Mouse (Mus musculus): Measurements from ENCODE around the gene Galnt10. TPM values are rescaled to one million over a fixed set of nuclear protein-coding genes. Genes with fewer than 3 reads are reported as not detected.
A peak's percentile ranks its signal among the peaks of the same experiment; 100 is the strongest.

Gene Galnt10
- polyA plus RNA-seq, 1 experiment, result 27.2 TPM

DNA sequence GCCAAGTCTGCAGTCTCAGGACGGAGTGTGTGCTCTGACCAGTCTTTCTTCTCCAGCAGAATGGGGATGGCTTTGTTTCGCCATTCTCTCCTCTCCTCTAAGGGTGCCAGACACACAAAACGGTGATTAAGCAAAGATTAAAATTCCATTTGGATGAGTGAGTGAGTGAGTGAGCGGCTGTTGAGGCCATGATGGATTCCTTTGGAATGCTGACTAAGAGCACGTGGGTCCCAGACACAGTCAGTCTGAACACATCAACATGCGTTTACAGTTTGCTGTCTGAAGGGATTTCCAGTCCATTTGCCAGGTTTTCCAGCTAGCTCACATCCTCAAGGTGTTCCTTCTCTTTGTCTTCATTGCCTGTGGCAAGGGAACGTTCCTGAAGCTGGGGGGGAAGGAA lies 74.4 kb downstream of the Galnt10 start:
- Histone ChIP-seq H3K4me2 (ENCODE audit: low read depth) (peak overlapping the region; percentile 7), H3K36me3 (ENCODE audit: control insufficient read depth, insufficient read depth) (no peaks in the 10 kb centered on the region), H3K79me2 (ENCODE audit: control insufficient read depth, insufficient read depth) (no peaks in the 10 kb centered on the region), H3ac (ENCODE audit: control insufficient read depth, insufficient read length) (no peak overlapping the region), H3K27me3 (ENCODE audit: control insufficient read depth, insufficient read depth, insufficient read length) (no peaks in the 10 kb centered on the region), H3K4me3 (no peak overlapping the region)
- TF ChIP-seq USF1 (IDR thresholded peaks at IDR 0.05; ENCODE audit: low read depth) (peak; percentile 62), E2F4 (IDR thresholded peaks at IDR 0.05; ENCODE audit: insufficient read depth) (no peak), SRF (IDR thresholded peaks at IDR 0.05; ENCODE audit: control insufficient read depth, insufficient read length, low read depth) (no peak), REST (IDR thresholded peaks at IDR 0.05; ENCODE audit: insufficient read depth, insufficient read length) (no peak), POLR2AphosphoS2 (IDR thresholded peaks at IDR 0.05; ENCODE audit: insufficient read length, low read depth) (no peak), MAX (IDR thresholded peaks at IDR 0.05; ENCODE audit: low read depth) (peak; percentile 44), MYOD1 (IDR thresholded peaks at IDR 0.05; ENCODE audit: control insufficient read depth in 1 of 3, insufficient read length in 2 of 3, low read depth in 2 of 3) (peak in 2 of 3 experiments; percentile 46), MYOG (IDR thresholded peaks at IDR 0.05; ENCODE audit: control insufficient read depth in 1 of 3, insufficient read depth in 1 of 3, insufficient read length in 2 of 3, low read depth in 2 of 3) (peak in 1 of 3 experiments; percentile 21)

DNA sequence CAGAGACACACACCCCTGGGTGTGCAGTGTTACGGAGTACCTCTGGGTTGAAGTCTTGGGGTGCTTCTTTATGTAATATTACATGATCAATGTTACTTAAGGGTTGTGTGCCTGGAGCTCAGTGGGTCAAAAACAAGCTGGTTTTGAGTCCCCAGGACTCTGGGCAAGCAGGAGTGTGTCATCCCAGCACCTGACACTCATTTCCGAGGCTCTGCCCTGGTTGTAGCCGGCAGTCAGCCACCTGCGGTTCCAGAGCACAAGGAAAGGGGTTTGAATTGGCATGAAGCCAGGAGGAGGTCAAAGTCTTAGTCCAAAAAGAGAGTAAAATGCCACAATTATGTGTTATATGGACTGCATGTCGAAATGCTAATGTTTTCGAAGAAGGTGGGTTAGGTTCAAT lies 74.8 kb downstream of the Galnt10 start:
- TF ChIP-seq CEBPB (IDR thresholded peaks at IDR 0.05; ENCODE audit: insufficient read depth, poor library complexity, severe bottlenecking), result no peak
- no peak for TF ChIP-seq USF1 (IDR thresholded peaks at IDR 0.05; ENCODE audit: low read depth)
- no peak for TF ChIP-seq POLR2A (IDR thresholded peaks at IDR 0.05; ENCODE audit: insufficient read length, low read depth)
- TF ChIP-seq SRF (IDR thresholded peaks at IDR 0.05; ENCODE audit: control insufficient read depth, insufficient read length, low read depth), result no peak
- TF ChIP-seq MYOG (IDR thresholded peaks at IDR 0.05; ENCODE audit: control insufficient read depth in 1 of 3, insufficient read depth in 1 of 3, insufficient read length in 2 of 3, low read depth in 2 of 3), result no peak
- no peak for TF ChIP-seq E2F4 (IDR thresholded peaks at IDR 0.05; ENCODE audit: insufficient read depth)
- no peak for TF ChIP-seq POLR2AphosphoS2 (IDR thresholded peaks at IDR 0.05; ENCODE audit: insufficient read length, low read depth)
- no peak for TF ChIP-seq REST (IDR thresholded peaks at IDR 0.05; ENCODE audit: insufficient read depth, insufficient read length)
- no peak for TF ChIP-seq TCF12 (IDR thresholded peaks at IDR 0.05; ENCODE audit: insufficient read depth, poor library complexity, severe bottlenecking)
- no peak for TF ChIP-seq TCF3 (IDR thresholded peaks at IDR 0.05; ENCODE audit: insufficient read length, low read depth)
- no peak for TF ChIP-seq MAX (IDR thresholded peaks at IDR 0.05; ENCODE audit: low read depth)
- no peak for TF ChIP-seq MYOD1 (IDR thresholded peaks at IDR 0.05; ENCODE audit: control insufficient read depth in 1 of 3, insufficient read length in 2 of 3, low read depth in 2 of 3)
- Histone ChIP-seq H3K36me3 (ENCODE audit: control insufficient read depth, insufficient read depth) (no peaks in the 10 kb centered on the region), H3K27me3 (ENCODE audit: control insufficient read depth, insufficient read depth, insufficient read length) (no peaks in the 10 kb centered on the region), H3K4me2 (ENCODE audit: low read depth) (peak overlapping the region; percentile 7), H3K79me2 (ENCODE audit: control insufficient read depth, insufficient read depth) (no peaks in the 10 kb centered on the region), H3K4me3 (no peak overlapping the region), H3ac (ENCODE audit: control insufficient read depth, insufficient read length) (no peak overlapping the region)

DNA sequence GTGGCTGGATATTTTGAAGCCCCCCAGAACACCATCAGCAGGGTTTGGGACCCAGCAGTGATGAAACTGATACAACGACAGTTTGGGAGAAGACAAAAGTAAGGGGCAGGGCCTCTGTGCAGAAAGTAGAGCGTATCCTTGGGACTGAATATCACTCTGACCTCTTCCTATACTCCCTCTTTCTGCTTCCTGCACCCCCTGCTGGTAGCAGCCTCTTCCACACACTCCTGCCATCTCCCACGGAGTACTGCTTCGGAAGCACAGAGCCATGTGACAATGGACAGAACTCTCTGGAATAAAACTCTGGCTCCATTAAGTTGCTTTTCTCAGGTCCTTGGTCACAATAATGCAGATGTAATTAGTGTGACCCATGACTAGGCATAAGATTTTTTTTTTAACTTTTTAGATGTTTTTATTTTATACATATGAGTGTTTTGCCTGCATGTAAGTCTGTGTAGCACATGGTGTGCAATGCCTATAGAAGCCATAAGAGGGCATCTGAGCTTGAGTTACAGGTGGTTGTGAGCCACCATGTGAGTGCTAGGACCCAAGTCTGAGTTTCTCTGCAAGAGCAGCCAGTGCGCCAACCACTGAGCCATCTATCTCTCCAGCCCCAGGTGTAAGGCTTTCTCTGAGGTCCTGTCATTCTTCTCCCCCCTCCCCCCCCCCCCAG lies 79.7 kb downstream of the Galnt10 start:
- H3K4me2 ChIP-seq (ENCODE audit: low read depth), result no peak overlapping the region
- H3K79me2 ChIP-seq (ENCODE audit: control insufficient read depth, insufficient read depth), result no peaks in the 10 kb centered on the region
- no peak overlapping the region for H3ac ChIP-seq (ENCODE audit: control insufficient read depth, insufficient read length)
- TF ChIP-seq POLR2A (IDR thresholded peaks at IDR 0.05; ENCODE audit: insufficient read length, low read depth), result no peak
- TF ChIP-seq TCF3 (IDR thresholded peaks at IDR 0.05; ENCODE audit: insufficient read length, low read depth), result no peak
- TF ChIP-seq POLR2AphosphoS2 (IDR thresholded peaks at IDR 0.05; ENCODE audit: insufficient read length, low read depth), result no peak
- TF ChIP-seq MAX (IDR thresholded peaks at IDR 0.05; ENCODE audit: low read depth), result no peak
- no peak for TF ChIP-seq MYOD1 (IDR thresholded peaks at IDR 0.05; ENCODE audit: control insufficient read depth in 1 of 3, insufficient read length in 2 of 3, low read depth in 2 of 3)
- no peak for TF ChIP-seq MYOG (IDR thresholded peaks at IDR 0.05; ENCODE audit: control insufficient read depth in 1 of 3, insufficient read depth in 1 of 3, insufficient read length in 2 of 3, low read depth in 2 of 3)
- TF ChIP-seq TCF12 (IDR thresholded peaks at IDR 0.05; ENCODE audit: insufficient read depth, poor library complexity, severe bottlenecking), result no peak
- no peak for TF ChIP-seq USF1 (IDR thresholded peaks at IDR 0.05; ENCODE audit: low read depth)
- no peak for TF ChIP-seq SRF (IDR thresholded peaks at IDR 0.05; ENCODE audit: control insufficient read depth, insufficient read length, low read depth)
- no peak for TF ChIP-seq REST (IDR thresholded peaks at IDR 0.05; ENCODE audit: insufficient read depth, insufficient read length)
- no peaks in the 10 kb centered on the region for H3K27me3 ChIP-seq (ENCODE audit: control insufficient read depth, insufficient read depth, insufficient read length)
- no peak overlapping the region for H3K4me3 ChIP-seq
- no peaks in the 10 kb centered on the region for H3K36me3 ChIP-seq (ENCODE audit: control insufficient read depth, insufficient read depth)

DNA sequence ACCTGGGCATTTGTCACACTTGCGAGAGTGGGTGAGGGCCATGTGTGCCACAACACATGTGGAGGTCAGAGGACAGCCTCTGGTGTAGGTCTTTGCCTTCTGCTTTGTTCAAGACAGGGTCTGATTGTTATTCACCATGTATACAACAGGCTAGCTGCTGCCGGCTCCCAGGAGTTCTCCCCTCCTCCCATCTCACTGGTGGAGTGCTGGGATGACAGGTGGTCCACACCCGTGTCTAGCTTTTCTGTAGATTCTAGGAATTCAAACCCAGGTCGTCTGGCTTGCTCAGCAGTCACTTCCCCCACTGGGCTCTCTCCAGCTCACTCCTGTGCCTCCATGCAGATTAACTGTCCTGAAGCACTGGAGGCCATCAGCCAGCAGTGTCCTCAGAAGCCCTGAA lies 80.7 kb downstream of the Galnt10 start:
- no peak overlapping the region for H3K4me3 ChIP-seq
- H3K79me2 ChIP-seq (ENCODE audit: control insufficient read depth, insufficient read depth), result no peaks in the 10 kb centered on the region
- H3K4me2 ChIP-seq (ENCODE audit: low read depth), result no peak overlapping the region
- H3ac ChIP-seq (ENCODE audit: control insufficient read depth, insufficient read length), result no peak overlapping the region
- TF ChIP-seq MYOG (IDR thresholded peaks at IDR 0.05; ENCODE audit: control insufficient read depth in 1 of 3, insufficient read depth in 1 of 3, insufficient read length in 2 of 3, low read depth in 2 of 3), result no peak
- no peaks in the 10 kb centered on the region for H3K27me3 ChIP-seq (ENCODE audit: control insufficient read depth, insufficient read depth, insufficient read length)
- no peaks in the 10 kb centered on the region for H3K36me3 ChIP-seq (ENCODE audit: control insufficient read depth, insufficient read depth)

DNA sequence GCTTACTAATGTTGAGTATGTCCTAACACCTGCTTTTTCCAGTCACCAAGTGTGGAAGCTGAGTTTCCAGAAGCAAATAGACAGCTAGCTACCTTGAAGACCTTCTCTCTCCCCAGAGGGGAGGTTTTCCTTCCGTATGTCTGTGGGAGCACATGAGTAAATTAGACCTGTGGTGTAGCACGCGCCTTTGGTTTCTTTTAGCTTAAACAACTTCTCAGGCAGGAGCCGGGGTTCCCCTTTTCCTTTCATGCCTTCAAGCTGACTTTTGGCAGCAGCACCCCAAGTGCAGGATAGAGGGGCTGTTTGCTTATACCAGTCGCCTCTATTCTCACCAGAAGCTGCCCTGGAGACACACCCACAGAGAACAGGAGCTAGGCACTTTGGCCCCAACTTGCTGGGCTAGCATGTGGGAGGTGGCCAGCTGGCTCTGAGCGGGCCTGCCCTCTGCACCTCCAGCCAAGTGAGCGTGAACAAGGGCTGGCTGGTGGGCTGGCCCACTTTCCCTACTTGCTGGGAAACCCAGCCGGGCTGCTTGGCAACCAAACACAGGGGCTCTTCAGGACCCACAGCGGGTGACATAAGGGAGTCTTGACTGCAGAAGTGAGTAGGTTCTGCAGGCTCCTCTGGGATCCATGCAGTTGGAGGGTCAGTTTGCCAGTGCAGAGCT lies 82.2 kb downstream of the Galnt10 start:
- Histone ChIP-seq H3K27me3 (ENCODE audit: control insufficient read depth, insufficient read depth, insufficient read length) (no peaks in the 10 kb centered on the region), H3K79me2 (ENCODE audit: control insufficient read depth, insufficient read depth) (no peaks in the 10 kb centered on the region), H3K36me3 (ENCODE audit: control insufficient read depth, insufficient read depth) (no peaks in the 10 kb centered on the region), H3K4me3 (no peak overlapping the region), H3ac (ENCODE audit: control insufficient read depth, insufficient read length) (no peak overlapping the region), H3K4me2 (ENCODE audit: low read depth) (no peak overlapping the region)
- TF ChIP-seq SRF (IDR thresholded peaks at IDR 0.05; ENCODE audit: control insufficient read depth, insufficient read length, low read depth) (no peak), POLR2AphosphoS2 (IDR thresholded peaks at IDR 0.05; ENCODE audit: insufficient read length, low read depth) (no peak), MYOG (IDR thresholded peaks at IDR 0.05; ENCODE audit: control insufficient read depth in 1 of 3, insufficient read depth in 1 of 3, insufficient read length in 2 of 3, low read depth in 2 of 3) (no peak), TCF12 (IDR thresholded peaks at IDR 0.05; ENCODE audit: insufficient read depth, poor library complexity, severe bottlenecking) (no peak), TCF3 (IDR thresholded peaks at IDR 0.05; ENCODE audit: insufficient read length, low read depth) (no peak), REST (IDR thresholded peaks at IDR 0.05; ENCODE audit: insufficient read depth, insufficient read length) (no peak), USF1 (IDR thresholded peaks at IDR 0.05; ENCODE audit: low read depth) (no peak), MYOD1 (IDR thresholded peaks at IDR 0.05; ENCODE audit: control insufficient read depth in 1 of 3, insufficient read length in 2 of 3, low read depth in 2 of 3) (no peak), MAX (IDR thresholded peaks at IDR 0.05; ENCODE audit: low read depth) (no peak), E2F4 (IDR thresholded peaks at IDR 0.05; ENCODE audit: insufficient read depth) (no peak), POLR2A (IDR thresholded peaks at IDR 0.05; ENCODE audit: insufficient read length, low read depth) (no peak), CEBPB (IDR thresholded peaks at IDR 0.05; ENCODE audit: insufficient read depth, poor library complexity, severe bottlenecking) (no peak)

All from myocyte (in vitro differentiated cells).